Mouse (Mus musculus) limb, embryonic 12.5 days (tissue): ENCODE measurements at regions not wholly inside any gene's neighbourhood (a gene's known extent, or its start where the extent isn't known, plus 50 kb on each side); places are given as distances from the start of the nearest gene placed in this dataset.

Source experiments
- ATAC-seq: fragments of 200-750 bp; cut with Nextera tagmentation; 2 replicates; pipeline ENCODE4 v1.8.0; 2017; ENCODE audit warnings: low read depth, moderate TSS enrichment; ENCODE audit not compliant: insufficient number of reproducible peaks, insufficient read depth, low FRiP score, low TSS enrichment
- H3K27ac ChIP-seq: fragments of 300-500 bp; sonication (generic); 2 replicates; pipeline ENCODE4 v1.5.1; 2016; ENCODE audit warnings: mild to moderate bottlenecking, moderate library complexity
- H3K27me3 ChIP-seq: fragments of 300-500 bp; sonication (generic); 2 replicates; pipeline ENCODE4 v1.6.1; 2016; ENCODE audit warnings: mild to moderate bottlenecking, moderate library complexity
- H3K36me3 ChIP-seq: fragments of 300-500 bp; sonication (generic); 2 replicates; pipeline ENCODE4 v1.6.1; 2016; ENCODE audit warnings: mild to moderate bottlenecking, moderate library complexity
- H3K4me1 ChIP-seq: fragments of 300-500 bp; sonication (generic); replicated peaks from 2 replicates; pipeline ENCODE4 v1.6.1; 2016
- H3K4me2 ChIP-seq: fragments of 300-500 bp; sonication (generic); 2 replicates; pipeline ENCODE4 v1.6.1; 2016; ENCODE audit warnings: mild to moderate bottlenecking, moderate library complexity
- H3K4me3 ChIP-seq: fragments of 300-500 bp; sonication (generic); replicated peaks from 2 replicates; pipeline ENCODE4 v1.5.1; 2016; ENCODE audit warnings: mild to moderate bottlenecking
- H3K9ac ChIP-seq: fragments of 300-500 bp; sonication (generic); replicated peaks from 2 replicates; pipeline ENCODE4 v1.6.1; 2016; ENCODE audit warnings: mild to moderate bottlenecking, moderate library complexity
- H3K9me3 ChIP-seq: fragments of 300-500 bp; sonication (generic); 2 replicates; pipeline ENCODE4 v1.6.1; 2016; ENCODE audit warnings: mild to moderate bottlenecking, moderate library complexity
- WGBS: fragments of 180-500 bp; shearing (Covaris S2); methylation state at CpG from one replicate; pipeline ENCODE4 v1.1.7; 2016; 5-methylcytosine and 5-hydroxymethylcytosine counted together

DNA sequence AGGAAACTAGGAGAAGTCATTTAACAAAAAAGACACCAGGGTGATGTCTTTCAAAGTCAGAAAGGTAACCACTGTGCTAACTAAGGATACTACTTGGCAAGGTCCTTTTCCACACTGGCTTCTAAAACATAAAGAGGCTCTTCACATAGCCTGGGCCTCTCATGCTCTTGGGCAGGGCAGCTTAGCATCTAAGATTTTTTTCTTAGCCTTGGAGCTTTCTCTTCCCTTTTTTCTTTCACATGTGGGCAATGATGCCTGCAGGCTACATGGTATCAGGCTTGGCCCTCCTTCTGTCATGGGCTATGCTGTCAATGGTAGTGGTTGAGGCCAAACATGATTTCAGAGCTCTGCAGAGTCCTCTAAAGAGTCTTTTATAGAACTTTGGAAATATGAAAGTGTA lies 60.6 kb downstream of the Serpinb6d start:
- Histone ChIP-seq H3K9ac (no peak overlapping the region), H3K4me2 (no peak overlapping the region), H3K27me3 (no peaks in the 10 kb centered on the region), H3K4me1 (no peaks in the 10 kb centered on the region), H3K36me3 (no peaks in the 10 kb centered on the region), H3K27ac (no peak overlapping the region), H3K4me3 (no peak overlapping the region), H3K9me3 (0 out of 2 replicates have a peak, but pooled peaks cover 4% of the 10 kb centered on the region)
- no peak for ATAC-seq

DNA sequence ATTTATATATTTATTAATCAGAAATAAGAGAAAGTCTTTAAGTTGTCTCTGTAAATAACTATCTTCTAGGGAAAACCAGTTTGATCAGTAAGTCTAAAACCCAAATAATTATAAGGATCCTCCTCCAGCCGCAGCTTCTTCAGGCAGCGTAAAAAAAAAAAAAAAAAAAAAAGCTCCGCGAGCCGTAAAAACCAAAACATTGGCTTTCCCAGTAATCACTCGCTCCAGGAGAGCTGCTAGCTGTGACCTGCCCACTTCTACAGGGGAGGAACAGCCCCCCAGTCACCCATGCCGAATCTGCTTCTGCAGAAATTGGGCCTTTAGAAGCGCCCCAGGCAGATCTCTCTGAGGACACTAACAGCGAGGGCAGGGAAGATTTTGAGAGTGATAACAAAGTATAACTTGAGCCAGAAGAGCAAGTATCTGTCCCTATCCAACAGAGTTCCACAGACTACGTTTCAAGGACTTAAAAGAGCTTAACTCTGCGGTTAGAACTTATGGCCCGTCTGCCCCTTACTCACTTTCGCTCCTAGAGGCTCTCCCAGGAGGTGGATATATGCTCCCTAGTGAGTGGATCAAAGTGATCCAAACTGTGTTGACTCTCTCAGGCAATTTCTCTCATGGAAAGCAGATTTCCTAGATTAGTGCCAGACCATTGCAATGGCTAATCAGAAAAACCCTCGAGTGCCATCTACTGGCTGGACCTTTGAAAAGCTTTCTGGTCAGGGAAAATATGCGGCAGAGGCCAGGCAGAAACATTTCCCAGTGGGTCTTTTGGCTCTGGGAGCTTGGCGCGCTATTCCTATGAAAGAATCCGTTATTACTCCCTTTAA lies 80.7 kb downstream of the Serpinb6e start:
- Histone ChIP-seq H3K4me3 (0 out of 2 replicates have a peak overlapping the region, but pooled peaks have one; percentile 12), H3K4me2 (peak overlapping the region; percentile 47), H3K27me3 (no peaks in the 10 kb centered on the region), H3K36me3 (no peaks in the 10 kb centered on the region), H3K9me3 (no peaks in the 10 kb centered on the region), H3K9ac (no peak overlapping the region), H3K4me1 (no peaks in the 10 kb centered on the region), H3K27ac (no peak overlapping the region)
- ATAC-seq, result no peak; the same call in 1 of the 2 replicates
- 34% methylated on average over 18 of the region's 18 CpGs for WGBS

DNA sequence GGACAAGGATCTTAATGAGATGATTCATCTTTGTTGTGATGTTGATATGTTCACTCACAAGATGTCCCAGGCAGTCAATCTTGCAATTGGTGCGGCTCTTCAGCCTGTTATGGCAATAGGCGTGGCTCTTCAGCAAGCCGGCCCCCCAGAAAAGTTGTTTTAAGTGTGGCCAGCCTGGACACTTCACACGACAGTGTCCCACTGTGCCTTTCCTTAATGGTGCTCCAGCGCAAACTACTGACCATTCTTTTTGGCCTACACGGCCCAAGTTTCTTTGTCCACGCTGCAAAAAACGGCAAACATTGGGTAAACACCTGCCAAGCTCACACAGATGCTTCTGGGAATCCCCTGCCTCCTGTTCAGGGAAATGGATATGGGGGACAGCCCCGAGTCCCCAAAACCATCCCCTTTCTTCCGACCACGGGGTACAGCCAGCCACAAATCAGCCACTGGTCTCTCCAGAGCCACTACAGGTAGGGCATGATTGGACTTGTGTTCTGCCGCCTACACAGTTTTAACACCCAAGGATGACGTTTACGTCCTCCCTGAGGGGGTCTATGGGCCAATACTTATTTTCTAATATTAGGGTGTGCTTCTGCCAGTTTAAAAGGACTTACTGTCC lies 79.8 kb downstream of the Serpinb6e start:
- no peak overlapping the region for H3K4me2 ChIP-seq
- no peaks in the 10 kb centered on the region for H3K36me3 ChIP-seq
- no peaks in the 10 kb centered on the region for H3K4me1 ChIP-seq
- no peak overlapping the region for H3K9ac ChIP-seq
- no peak overlapping the region for H3K4me3 ChIP-seq
- 87% methylated on average over 14 of the region's 14 CpGs for WGBS
- no peaks in the 10 kb centered on the region for H3K9me3 ChIP-seq
- ATAC-seq, result no peak
- no peak overlapping the region for H3K27ac ChIP-seq
- no peaks in the 10 kb centered on the region for H3K27me3 ChIP-seq
